In genomic region chr2:110486724-110487123, GRCm38 (mm10) we compare ENCODE assay signal across 8 mouse cellular contexts.
A peak's percentile ranks its signal among the peaks of the same experiment; 100 is the strongest.
DNase-seq lines count a peak whose midpoint lies in the region; ATAC-seq lines count a peak whose summit lies in the region.

No protein-coding gene starts in this region.

- DNase-seq in heart, adult 8-10 months (ENCODE audit: low spot score), result peak; percentile 6
- DNase-seq in heart, postnatal 4 days, result no peak
- peak; percentile 7 to 12 for DNase-seq in cerebellum, adult 18-20 months
- peak; percentile 70 for DNase-seq in fibroblast of lung, adult 2 months (ENCODE audit: low read depth)
- DNase-seq in lung, postnatal 4 days, result no peak
- DNase-seq in right cerebral cortex, adult 18-20 months, result no peak
- DNase-seq in spleen, postnatal 36 days (ENCODE audit: low spot score in 2 of 2), result no peak

- peak overlapping the region; percentile 29; the same call in 1 of the 2 replicates for H3K4me2 ChIP-seq in limb, embryonic 12.5 days

- 10% methylated on average over 4 of the region's 4 CpGs for WGBS in limb, embryonic 12.5 days

- H3K9me3 ChIP-seq in limb, embryonic 12.5 days, result no peaks in the 10 kb centered on the region

- peak overlapping the region; percentile 92 for H3K27ac ChIP-seq in limb, embryonic 12.5 days

- no peak overlapping the region for H3K9ac ChIP-seq in limb, embryonic 12.5 days (replicated peaks)

- ATAC-seq in limb, embryonic 12.5 days (ENCODE audit: insufficient number of reproducible peaks, insufficient read depth, low FRiP score, low TSS enrichment, low read depth), result peak; percentile 91

- H3K4me3 ChIP-seq in limb, embryonic 12.5 days (replicated peaks), result no peak overlapping the region

- H3K4me1 ChIP-seq in limb, embryonic 12.5 days (replicated peaks), result peaks cover 23% of the 10 kb centered on the region

- no peaks in the 10 kb centered on the region for H3K36me3 ChIP-seq in limb, embryonic 12.5 days

- no peaks in the 10 kb centered on the region for H3K27me3 ChIP-seq in limb, embryonic 12.5 days

Comparison
In these comparisons a context has a peak if more than half of its experiments do, and no peak if none do; other contexts are left out.
1. DNase-seq: peak in heart, adult 8-10 months (single experiment), cerebellum, adult 18-20 months (2 of 2) and fibroblast of lung, adult 2 months (single experiment); none in heart, postnatal 4 days (single experiment), lung, postnatal 4 days (0 of 2), right cerebral cortex, adult 18-20 months (single experiment) and spleen, postnatal 36 days (0 of 2).